ENCODE assay signal across 8 mouse cellular contexts in the genomic region with DNA sequence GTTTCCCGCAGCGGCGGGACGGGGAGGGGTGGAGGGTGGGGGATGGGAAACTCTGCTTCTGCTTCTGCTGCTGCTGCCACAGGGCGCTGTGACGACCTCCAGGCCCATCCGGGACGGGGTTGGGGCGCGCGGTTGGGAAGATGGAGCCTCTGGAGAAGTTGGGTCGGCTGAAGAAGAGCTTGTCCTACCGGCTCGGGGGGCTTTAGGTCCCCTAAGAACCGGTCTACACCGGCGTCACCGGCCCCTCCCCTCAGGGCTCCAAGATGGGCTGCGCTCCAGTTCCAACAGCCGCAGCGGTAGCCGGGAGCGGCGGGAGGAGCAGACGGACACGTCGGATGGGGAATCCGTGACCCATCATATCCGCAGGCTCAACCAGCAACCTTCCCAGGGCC. TPM values are rescaled to one million over a fixed set of nuclear protein-coding genes. Genes with fewer than 3 reads are reported as not detected.
DNase-seq lines count a peak whose midpoint lies in the region; ATAC-seq and TF ChIP-seq lines count a peak whose summit lies in the region.

No protein-coding gene starts in this region.

- peak overlapping the region; percentile 83 for H3K9ac ChIP-seq in forebrain, postnatal 0 days
- peak overlapping the region; percentile 76 for H3K9ac ChIP-seq in lung, postnatal 0 days (replicated peaks; ENCODE audit: low read depth)

- TF ChIP-seq CTCF in forebrain, postnatal 0 days (IDR thresholded peaks at IDR 0.05; ENCODE audit: low read depth), result no peak
- TF ChIP-seq CTCF in lung, postnatal 0 days (IDR thresholded peaks at IDR 0.05), result no peak

- DNase-seq in R1 (ENCODE audit: low read depth, low spot score), result peak; percentile 48
- DNase-seq in cerebellum, adult 8-10 months, result peak; percentile 74
- DNase-seq in forebrain, postnatal 0 days, result peak; percentile 61
- DNase-seq in hindbrain, embryonic 10.5 days (ENCODE audit: low spot score), result peak; percentile 65
- peak; percentile 57 to 58 for DNase-seq in layer of hippocampus, postnatal 14 days (ENCODE audit: low spot score in 2 of 2)
- DNase-seq in lung, postnatal 0 days (ENCODE audit: low spot score), result peak; percentile 56
- DNase-seq in right cerebral cortex, adult 2 months (ENCODE audit: low spot score in 2 of 2), result peak; percentile 37 to 58
- DNase-seq in thymus, postnatal 10 days (ENCODE audit: low spot score in 2 of 2), result no peak

- peak overlapping the region; percentile 81 for H3K4me3 ChIP-seq in forebrain, postnatal 0 days (ENCODE audit: low read depth, low read length)
- H3K4me3 ChIP-seq in hindbrain, embryonic 10.5 days, result peak overlapping the region; percentile 87
- H3K4me3 ChIP-seq in lung, postnatal 0 days (ENCODE audit: low read depth, low read length), result peak overlapping the region; percentile 88

- no peaks in the 10 kb centered on the region for H3K27me3 ChIP-seq in forebrain, postnatal 0 days (ENCODE audit: insufficient read depth, low read length)
- no peaks in the 10 kb centered on the region for H3K27me3 ChIP-seq in hindbrain, embryonic 10.5 days (ENCODE audit: insufficient read depth, poor library complexity, severe bottlenecking)
- no peaks in the 10 kb centered on the region for H3K27me3 ChIP-seq in lung, postnatal 0 days (replicated peaks; ENCODE audit: insufficient read depth, low read length)

- no peak for TF ChIP-seq EP300 in lung, postnatal 0 days (IDR thresholded peaks at IDR 0.05)

- H3K27ac ChIP-seq in forebrain, postnatal 0 days (ENCODE audit: low read depth, low read length), result peak overlapping the region; percentile 97
- H3K27ac ChIP-seq in hindbrain, embryonic 10.5 days, result peak overlapping the region; percentile 90
- peak overlapping the region; percentile 93 for H3K27ac ChIP-seq in lung, postnatal 0 days (ENCODE audit: low read length)

- peak; percentile 27 for ATAC-seq in forebrain, postnatal 0 days
- ATAC-seq in lung, postnatal 0 days, result peak; percentile 10

- WGBS in forebrain, postnatal 0 days, result under 1% methylated on average over 28 of the region's 29 CpGs
- WGBS in hindbrain, embryonic 10.5 days, result 0% methylated on average over 29 of the region's 29 CpGs
- WGBS in lung, postnatal 0 days, result under 1% methylated on average over 23 of the region's 29 CpGs

- peaks cover 34% of the 10 kb centered on the region for H3K36me3 ChIP-seq in forebrain, postnatal 0 days (ENCODE audit: insufficient read depth)
- peaks cover 55% of the 10 kb centered on the region for H3K36me3 ChIP-seq in hindbrain, embryonic 10.5 days
- peaks cover 10% of the 10 kb centered on the region; the same call in 1 of the 2 replicates for H3K36me3 ChIP-seq in lung, postnatal 0 days (ENCODE audit: insufficient read depth, low read length)

- H3K4me1 ChIP-seq in forebrain, postnatal 0 days (ENCODE audit: insufficient read depth), result no peaks in the 10 kb centered on the region
- peaks cover 26% of the 10 kb centered on the region for H3K4me1 ChIP-seq in hindbrain, embryonic 10.5 days (replicated peaks)
- peaks cover 10% of the 10 kb centered on the region; the same call in 1 of the 2 replicates for H3K4me1 ChIP-seq in lung, postnatal 0 days (ENCODE audit: insufficient read depth, low read depth, low read length)

- H3K9me3 ChIP-seq in forebrain, postnatal 0 days (ENCODE audit: low read length), result no peaks in the 10 kb centered on the region
- H3K9me3 ChIP-seq in hindbrain, embryonic 10.5 days, result no peaks in the 10 kb centered on the region
- H3K9me3 ChIP-seq in lung, postnatal 0 days (ENCODE audit: low read length), result no peaks in the 10 kb centered on the region

- peak overlapping the region; percentile 86 for H3K4me2 ChIP-seq in forebrain, postnatal 0 days (ENCODE audit: low read depth)
- peak overlapping the region; percentile 88 for H3K4me2 ChIP-seq in lung, postnatal 0 days (replicated peaks; ENCODE audit: low read depth, low read length)

RNA-seq across cellular contexts. Expression of a gene that starts 0.3 kb away (rescaled TPM):
- 38.4 and 49.8 TPM in 2 replicates for total RNA-seq in forebrain, postnatal 0 days (2014; rRNA removed)
- polyA plus RNA-seq in forebrain, postnatal 0 days (2015; fragmentation: Nextera tagmentation; extraction: Ambion mirVana), result 83.1 and 93.9 TPM in 2 replicates
- 46.1 and 52.0 TPM in 2 replicates for polyA plus RNA-seq in hindbrain, embryonic 10.5 days (2016; fragmentation: Nextera tagmentation; extraction: Ambion mirVana)
- 10 to 100 TPM; 59.7 to 63.8 TPM for total RNA-seq in layer of hippocampus, postnatal 14 days (2021)
- 12.6 and 12.9 TPM in 2 replicates for polyA plus RNA-seq in lung, postnatal 0 days (2015; fragmentation: Nextera tagmentation; extraction: Ambion mirVana)

RNA-seq across cellular contexts. Expression of a gene that starts 0.7 kb away (rescaled TPM):
- 86.2 and 115 TPM in 2 replicates for total RNA-seq in forebrain, postnatal 0 days (2014; rRNA removed)
- polyA plus RNA-seq in forebrain, postnatal 0 days (2015; fragmentation: Nextera tagmentation; extraction: Ambion mirVana), result 63.1 and 83.4 TPM in 2 replicates
- polyA plus RNA-seq in hindbrain, embryonic 10.5 days (2016; fragmentation: Nextera tagmentation; extraction: Ambion mirVana), result 50.5 and 55.2 TPM in 2 replicates
- 100 to 1,000 TPM; 133 to 136 TPM for total RNA-seq in layer of hippocampus, postnatal 14 days (2021)
- 29.6 and 32.1 TPM in 2 replicates for polyA plus RNA-seq in lung, postnatal 0 days (2015; fragmentation: Nextera tagmentation; extraction: Ambion mirVana)

RNA-seq across cellular contexts. Expression of a gene that starts 10.8 kb away (rescaled TPM):
- 55.9 and 60.4 TPM in 2 replicates for total RNA-seq in forebrain, postnatal 0 days (2014; rRNA removed)
- 89.0 and 101 TPM in 2 replicates for polyA plus RNA-seq in forebrain, postnatal 0 days (2015; fragmentation: Nextera tagmentation; extraction: Ambion mirVana)
- 105 and 116 TPM in 2 replicates for polyA plus RNA-seq in hindbrain, embryonic 10.5 days (2016; fragmentation: Nextera tagmentation; extraction: Ambion mirVana)
- total RNA-seq in layer of hippocampus, postnatal 14 days (2021), result 10 to 100 TPM; 76.7 to 84.5 TPM
- polyA plus RNA-seq in lung, postnatal 0 days (2015; fragmentation: Nextera tagmentation; extraction: Ambion mirVana), result 61.2 and 67.8 TPM in 2 replicates

RNA-seq across cellular contexts. Expression of a gene that starts 40.0 kb away (rescaled TPM):
- 0.33 and 1.0 TPM in 2 replicates for total RNA-seq in forebrain, postnatal 0 days (2014; rRNA removed)
- polyA plus RNA-seq in forebrain, postnatal 0 days (2015; fragmentation: Nextera tagmentation; extraction: Ambion mirVana), result 1.6 and 4.7 TPM in 2 replicates
- polyA plus RNA-seq in hindbrain, embryonic 10.5 days (2016; fragmentation: Nextera tagmentation; extraction: Ambion mirVana), result 4.3 and 4.9 TPM in 2 replicates
- 1 to 10 TPM; 1.0 to 1.1 TPM for total RNA-seq in layer of hippocampus, postnatal 14 days (2021)
- polyA plus RNA-seq in lung, postnatal 0 days (2015; fragmentation: Nextera tagmentation; extraction: Ambion mirVana), result 2.7 and 3.7 TPM in 2 replicates

RNA-seq across cellular contexts. Expression of a gene that starts 52.3 kb away (rescaled TPM):
- total RNA-seq in forebrain, postnatal 0 days (2014; rRNA removed), result 9.0 and 10.2 TPM in 2 replicates
- 6.4 and 6.9 TPM in 2 replicates for polyA plus RNA-seq in forebrain, postnatal 0 days (2015; fragmentation: Nextera tagmentation; extraction: Ambion mirVana)
- polyA plus RNA-seq in hindbrain, embryonic 10.5 days (2016; fragmentation: Nextera tagmentation; extraction: Ambion mirVana), result 4.0 and 4.2 TPM in 2 replicates
- total RNA-seq in layer of hippocampus, postnatal 14 days (2021), result 1 to 10 TPM; 3.0 to 3.6 TPM
- polyA plus RNA-seq in lung, postnatal 0 days (2015; fragmentation: Nextera tagmentation; extraction: Ambion mirVana), result 50.4 and 53.1 TPM in 2 replicates

Comparison
In these comparisons a context has a peak if more than half of its experiments do, and no peak if none do; other contexts are left out.
1. DNase-seq: peak in R1 (single experiment), cerebellum, adult 8-10 months (single experiment), forebrain, postnatal 0 days (single experiment), hindbrain, embryonic 10.5 days (single experiment), layer of hippocampus, postnatal 14 days (2 of 2), lung, postnatal 0 days (single experiment) and right cerebral cortex, adult 2 months (2 of 2); none in thymus, postnatal 10 days (0 of 2).
2. Peak in every context shown above with its lines, with median percentiles within 50 percentile points of each other: H3K27ac ChIP-seq and H3K4me3 ChIP-seq.